Mouse (Mus musculus) heart, postnatal 0 days (tissue): ENCODE measurements around the gene Miga1.

Experiments
- CTCF ChIP-seq: IDR thresholded peaks from 2 replicates; pipeline ENCODE4 v1.5.1; 2016; ENCODE audit warnings: antibody characterized with exemption, control low read depth, low read depth
- EP300 ChIP-seq: IDR thresholded peaks from 2 replicates; pipeline ENCODE4 v1.6.1; 2016; ENCODE audit warnings: antibody characterized with exemption, low read depth

DNA sequence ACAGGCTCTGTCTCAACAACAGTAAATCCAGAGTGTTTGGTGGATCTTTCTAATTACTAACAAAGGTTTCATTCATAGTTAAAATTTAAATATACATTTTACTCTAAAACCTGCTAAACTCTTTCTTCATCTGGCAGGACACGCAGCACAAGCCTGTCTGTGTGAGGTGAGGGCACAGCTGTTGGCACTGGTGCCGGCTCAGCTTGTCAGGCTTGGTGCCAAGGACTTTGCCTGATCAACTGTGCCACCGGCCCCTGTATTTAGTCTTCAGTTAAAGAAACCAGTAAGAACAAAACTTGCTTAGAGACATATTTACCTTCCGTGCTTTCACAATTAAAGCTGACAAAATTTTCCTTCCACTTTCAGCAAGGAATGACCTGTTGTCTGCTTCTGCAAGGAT is 51.5 kb downstream of the Miga1 start:
- TF ChIP-seq CTCF (no peak), EP300 (no peak)
